Mouse (Mus musculus): Measurements from ENCODE around the gene Rspo1. TPM values are rescaled to one million over a fixed set of nuclear protein-coding genes. Genes with fewer than 3 reads are reported as not detected.

Gene Rspo1
- total RNA-seq, 2 experiments from 2014 or later, result 13.7 to 16.4 TPM

- DNase-seq (ENCODE audit: low spot score in 2 of 2), result peak in 1 of 2 experiments; percentile 31
These were observed 34.7 kb downstream of the Rspo1 start for GRCm38 (mm10) chr4:125020780-125021538.

GRCm38 (mm10) chr4:125029891-125030614, 43.8 kb downstream of the Rspo1 start:
- peak; percentile 88 to 89 for DNase-seq (ENCODE audit: low spot score in 2 of 2)

GRCm38 (mm10) chr4:125034341-125034740, 48.1 kb downstream of the Rspo1 start:
- DNase-seq (ENCODE audit: low spot score in 2 of 2), result no peak

- DNase-seq (ENCODE audit: low spot score in 2 of 2), result no peak
These were observed 58.2 kb downstream of the Rspo1 start for GRCm38 (mm10) chr4:125044454-125044853.

- DNase-seq (ENCODE audit: low spot score in 2 of 2), result no peak
These were observed 69.2 kb downstream of the Rspo1 start for GRCm38 (mm10) chr4:125055385-125055784.

- DNase-seq (ENCODE audit: low spot score in 2 of 2), result no peak
These were observed 70.2 kb downstream of the Rspo1 start for GRCm38 (mm10) chr4:125056476-125056875.

- no peak for DNase-seq (ENCODE audit: low spot score in 2 of 2)
These were observed 71.0 kb downstream of the Rspo1 start for GRCm38 (mm10) chr4:125057273-125057672.

GRCm38 (mm10) chr4:125058033-125058432, 71.8 kb downstream of the Rspo1 start:
- DNase-seq (ENCODE audit: low spot score in 2 of 2), result no peak

Other genes starting within 250 kb of the Rspo1 start
- gene Inpp5b, start 244.6 kb upstream of the Rspo1 start, total RNA-seq (2021), result 10 to 100 TPM; 37.8 to 38.9 TPM
- gene Mtf1, start 184.3 kb upstream of the Rspo1 start, total RNA-seq (2021), result 10 to 100 TPM; 20.6 to 24.1 TPM
- 10 to 100 TPM; 24.5 to 26.6 TPM for gene Yrdc, start 135.8 kb upstream of the Rspo1 start, total RNA-seq (2021)
- 100 to 1,000 TPM; 107 to 115 TPM for gene 1110065P20Rik, start 135.2 kb upstream of the Rspo1 start, total RNA-seq (2021)
- gene Maneal, start 124.3 kb upstream of the Rspo1 start, total RNA-seq (2021), result 10 to 100 TPM; 43.5 to 48.3 TPM
- 10 to 100 TPM; 12.8 to 16.9 TPM for gene Epha10, start 105.5 kb upstream of the Rspo1 start, total RNA-seq (2021)
- gene 9930104L06Rik, start 49.4 kb upstream of the Rspo1 start, total RNA-seq (2021), result 10 to 100 TPM; 19.0 to 21.8 TPM
- 1 to 10 TPM; 5.4 to 6.2 TPM for gene Cdca8, start 47.1 kb upstream of the Rspo1 start, total RNA-seq (2021)
- 10 to 100 TPM; 73.5 to 74.9 TPM for gene Gnl2, start 30.2 kb downstream of the Rspo1 start, total RNA-seq (2021)
- gene Dnali1, start 79.3 kb downstream of the Rspo1 start, total RNA-seq (2021), result 1 to 10 TPM; 1.4 to 1.6 TPM
- gene Snip1, start 80.2 kb downstream of the Rspo1 start, total RNA-seq (2021), result 10 to 100 TPM; 12.9 TPM
- gene Meaf6, start 98.7 kb downstream of the Rspo1 start, total RNA-seq (2021), result 100 to 1,000 TPM; 130 to 134 TPM
- under 1 TPM; 0.42 to 0.80 TPM for gene Zc3h12a, start 141.4 kb downstream of the Rspo1 start, total RNA-seq (2021)